In genomic region chr1:136006292-136006748, GRCm38 (mm10) we compare ENCODE assay signal across 8 mouse cellular contexts. TPM values are rescaled to one million over a fixed set of nuclear protein-coding genes. Genes with fewer than 3 reads are reported as not detected.
DNase-seq lines count a peak whose midpoint lies in the region; ATAC-seq and TF ChIP-seq lines count a peak whose summit lies in the region.

Igfn1 (minus strand) TSS chr1:136006342.

- H3K27me3 ChIP-seq in heart, postnatal 0 days (ENCODE audit: control insufficient read depth, insufficient read depth, low read length): no peaks in the 10 kb centered on the region
- 0 out of 2 replicates have a peak, but pooled peaks cover 7% of the 10 kb centered on the region for H3K27me3 ChIP-seq in embryonic facial prominence, embryonic 14.5 days (replicated peaks; ENCODE audit: control insufficient read depth, insufficient read depth, low read length)
- H3K27me3 ChIP-seq in hindbrain, embryonic 15.5 days: peaks cover 12% of the 10 kb centered on the region; the same call in 1 of the 2 replicates
- peaks cover 28% of the 10 kb centered on the region for H3K27me3 ChIP-seq in midbrain, embryonic 13.5 days

- H3K36me3 ChIP-seq in heart, postnatal 0 days (replicated peaks; ENCODE audit: control insufficient read depth, insufficient read depth, low read length): no peaks in the 10 kb centered on the region
- H3K36me3 ChIP-seq in embryonic facial prominence, embryonic 14.5 days (ENCODE audit: control insufficient read depth, insufficient read depth, low read length): no peaks in the 10 kb centered on the region
- no peaks in the 10 kb centered on the region for H3K36me3 ChIP-seq in hindbrain, embryonic 15.5 days
- H3K36me3 ChIP-seq in midbrain, embryonic 13.5 days: no peaks in the 10 kb centered on the region

- peak within 1 kb of the TSS; percentile 76 for H3K4me2 ChIP-seq in heart, postnatal 0 days (ENCODE audit: low read depth, low read length)
- peak within 1 kb of the TSS; percentile 73; the same call in 1 of the 2 replicates for H3K4me2 ChIP-seq in embryonic facial prominence, embryonic 14.5 days (ENCODE audit: low read depth, low read length)
- H3K4me2 ChIP-seq in hindbrain, embryonic 15.5 days: peak within 1 kb of the TSS; percentile 62
- H3K4me2 ChIP-seq in midbrain, embryonic 13.5 days (replicated peaks): peak within 1 kb of the TSS; percentile 61

- no peak for ATAC-seq in heart, postnatal 0 days (ENCODE audit: insufficient read depth, low read depth)
- no peak for ATAC-seq in embryonic facial prominence, embryonic 14.5 days (ENCODE audit: low read depth)
- no peak for ATAC-seq in hindbrain, embryonic 15.5 days (ENCODE audit: low FRiP score, low read depth)
- ATAC-seq in midbrain, embryonic 13.5 days: no peak
- ATAC-seq in CD4-positive, CD25-positive, alpha-beta regulatory T cell, adult 4 months: no peak

- peak within 1 kb of the TSS; percentile 52 for H3K4me3 ChIP-seq in heart, postnatal 0 days (ENCODE audit: low read depth, low read length)
- H3K4me3 ChIP-seq in embryonic facial prominence, embryonic 14.5 days (ENCODE audit: low read depth, low read length): no peak within 1 kb of the TSS; the same call in 1 of the 2 replicates
- no peak within 1 kb of the TSS for H3K4me3 ChIP-seq in hindbrain, embryonic 15.5 days
- H3K4me3 ChIP-seq in midbrain, embryonic 13.5 days (replicated peaks): peak within 1 kb of the TSS; percentile 38

- no peak within 1 kb of the TSS for H3K27ac ChIP-seq in heart, postnatal 0 days (ENCODE audit: low read depth)
- H3K27ac ChIP-seq in embryonic facial prominence, embryonic 14.5 days (replicated peaks; ENCODE audit: low read depth, low read length): no peak within 1 kb of the TSS
- H3K27ac ChIP-seq in hindbrain, embryonic 15.5 days (replicated peaks): no peak within 1 kb of the TSS
- no peak within 1 kb of the TSS for H3K27ac ChIP-seq in midbrain, embryonic 13.5 days

- WGBS in heart, postnatal 0 days: 91% methylated on average over 3 of the region's 3 CpGs
- whole genome bisulfite sequencing in embryonic facial prominence, embryonic 14.5 days: 75% methylated on average over 3 of the region's 3 CpGs
- WGBS in hindbrain, embryonic 15.5 days: 70% methylated on average over 3 of the region's 3 CpGs
- 86% methylated on average over 3 of the region's 3 CpGs for WGBS in midbrain, embryonic 13.5 days

- no peak for DNase-seq in heart, postnatal 0 days (ENCODE audit: low spot score)
- DNase-seq in heart, postnatal 4 days: no peak
- no peak for DNase-seq in embryonic facial prominence, embryonic 14.5 days (ENCODE audit: low spot score)
- no peak for DNase-seq in layer of hippocampus, postnatal 14 days (ENCODE audit: low spot score in 2 of 2)
- DNase-seq in cerebellum, postnatal 36 days: no peak

- H3K9ac ChIP-seq in heart, postnatal 0 days (replicated peaks; ENCODE audit: low read depth, low read length): no peak within 1 kb of the TSS
- no peak within 1 kb of the TSS for H3K9ac ChIP-seq in embryonic facial prominence, embryonic 14.5 days (ENCODE audit: low read depth, low read length)
- no peak within 1 kb of the TSS for H3K9ac ChIP-seq in hindbrain, embryonic 15.5 days
- no peak within 1 kb of the TSS for H3K9ac ChIP-seq in midbrain, embryonic 13.5 days (replicated peaks)

- 0 out of 2 replicates have a peak, but pooled peaks cover 4% of the 10 kb centered on the region for H3K4me1 ChIP-seq in heart, postnatal 0 days (ENCODE audit: control insufficient read depth, insufficient read depth)
- peaks cover 4% of the 10 kb centered on the region; the same call in 1 of the 2 replicates for H3K4me1 ChIP-seq in embryonic facial prominence, embryonic 14.5 days (ENCODE audit: control insufficient read depth, insufficient read depth, low read length)
- H3K4me1 ChIP-seq in hindbrain, embryonic 15.5 days (replicated peaks): peaks cover 13% of the 10 kb centered on the region; the same call in 1 of the 2 replicates
- peaks cover 12% of the 10 kb centered on the region for H3K4me1 ChIP-seq in midbrain, embryonic 13.5 days (replicated peaks)

- no peak for TF ChIP-seq CTCF in heart, postnatal 0 days (IDR thresholded peaks at IDR 0.05; ENCODE audit: low read depth)

- peaks cover 4% of the 10 kb centered on the region for H3K9me3 ChIP-seq in heart, postnatal 0 days (replicated peaks; ENCODE audit: control insufficient read depth, low read length)
- no peaks in the 10 kb centered on the region for H3K9me3 ChIP-seq in embryonic facial prominence, embryonic 14.5 days (ENCODE audit: control insufficient read depth, low read length)
- H3K9me3 ChIP-seq in hindbrain, embryonic 15.5 days: no peaks in the 10 kb centered on the region
- H3K9me3 ChIP-seq in midbrain, embryonic 13.5 days: no peaks in the 10 kb centered on the region

- no peak for TF ChIP-seq EP300 in heart, postnatal 0 days (IDR thresholded peaks at IDR 0.05; ENCODE audit: low read depth)

RNA-seq across cellular contexts. Expression of gene Igfn1, which starts in this region (rescaled TPM):
- not detected in 2 replicates for total RNA-seq in heart, postnatal 0 days (2014; rRNA removed; ENCODE audit: low replicate concordance)
- polyA plus RNA-seq in heart, postnatal 0 days (2015; fragmentation: Nextera tagmentation; extraction: Ambion mirVana): 0.04 and 0.05 TPM in 2 replicates
- under 1 TPM in 1 of 2 experiments, not detected in 1; 0.14 TPM for total RNA-seq in heart, postnatal 4 days (2021)
- polyA plus RNA-seq in embryonic facial prominence, embryonic 14.5 days (2014; fragmentation: Nextera tagmentation; extraction: Ambion mirVana): 0.09 TPM in 1 of 2 replicates, not detected in the other
- polyA plus RNA-seq in hindbrain, embryonic 15.5 days (2015; fragmentation: Nextera tagmentation; extraction: Ambion mirVana): 0.05 TPM in 1 of 2 replicates, not detected in the other
- not detected in 2 replicates for polyA plus RNA-seq in midbrain, embryonic 13.5 days (2015; fragmentation: Nextera tagmentation; extraction: Ambion mirVana)
- total RNA-seq in layer of hippocampus, postnatal 14 days (2021): under 1 TPM; 0.19 to 0.62 TPM
- polyA plus RNA-seq in CD4-positive, CD25-positive, alpha-beta regulatory T cell, adult 4 months (2017; shearing (Covaris generic)): not detected

Comparison
In these comparisons a context has a peak if more than half of its experiments do, and no peak if none do; other contexts are left out.
1. H3K4me3 ChIP-seq: peak in heart, postnatal 0 days (single experiment) and midbrain, embryonic 13.5 days (single experiment); none in embryonic facial prominence, embryonic 14.5 days (single experiment) and hindbrain, embryonic 15.5 days (single experiment).
2. Peak in every context shown above with its lines, with median percentiles within 50 percentile points of each other: H3K4me2 ChIP-seq.